In genomic region chr6:17895562-17895961, GRCm38 (mm10) we compare ENCODE assay signal across 21 mouse cellular contexts.
DNase-seq lines count a peak whose midpoint lies in the region; ATAC-seq lines count a peak whose summit lies in the region.
"Had no signal": no experiment of that assay in that cellular context is flagged by ENCODE, and none has a peak within 500 bp of the region (broad histone marks: within the 10 kb centered on the region; RNA-seq: fewer than 3 reads in every experiment).

No protein-coding gene starts in this region.

- DNase-seq in 416B (ENCODE audit: low read depth), result peak; percentile 29
- DNase-seq in right cerebral cortex, postnatal 4 days, result no peak
- no peak for DNase-seq in gastrocnemius, adult 8-10 months (ENCODE audit: low spot score in 2 of 2)
- no peak for DNase-seq in kidney, postnatal 4 days
- no peak for DNase-seq in urinary bladder, postnatal 4 days (ENCODE audit: low spot score in 2 of 2)
- DNase-seq: adrenal gland, adult 2 months; adrenal gland, adult 8-10 months; adrenal gland, postnatal 10 days; adrenal gland, postnatal 14 days; adrenal gland, postnatal 25 days; adrenal gland, postnatal 36 days; B cell, adult 2 months; cerebellum, adult 11 months; cerebellum, adult 11-12 months; cerebellum, adult 18-20 months had no signal

- peak; percentile 55 for ATAC-seq in granulocyte monocyte progenitor cell, adult 5-6 weeks (replicated peaks; ENCODE audit: poor library complexity, severe bottlenecking)
- peak; percentile 71 for ATAC-seq in megakaryocyte, adult 5-6 weeks (ENCODE audit: poor library complexity, severe bottlenecking)
- peak; percentile 65 for ATAC-seq in megakaryocyte progenitor cell, adult 5-6 weeks (replicated peaks; ENCODE audit: poor library complexity)
- ATAC-seq: activated CD4-positive, CD25-positive, alpha-beta regulatory T cell, adult 4 months; CD4-positive, CD25-positive, alpha-beta regulatory T cell, adult 4 months; Patski had no signal
